Mouse (Mus musculus): ENCODE measurements at regions not wholly inside any gene's neighbourhood (a gene's known extent, or its start where the extent isn't known, plus 50 kb on each side); places are given as distances from the start of the nearest gene placed in this dataset.
A peak's percentile ranks its signal among the peaks of the same experiment; 100 is the strongest.

DNA sequence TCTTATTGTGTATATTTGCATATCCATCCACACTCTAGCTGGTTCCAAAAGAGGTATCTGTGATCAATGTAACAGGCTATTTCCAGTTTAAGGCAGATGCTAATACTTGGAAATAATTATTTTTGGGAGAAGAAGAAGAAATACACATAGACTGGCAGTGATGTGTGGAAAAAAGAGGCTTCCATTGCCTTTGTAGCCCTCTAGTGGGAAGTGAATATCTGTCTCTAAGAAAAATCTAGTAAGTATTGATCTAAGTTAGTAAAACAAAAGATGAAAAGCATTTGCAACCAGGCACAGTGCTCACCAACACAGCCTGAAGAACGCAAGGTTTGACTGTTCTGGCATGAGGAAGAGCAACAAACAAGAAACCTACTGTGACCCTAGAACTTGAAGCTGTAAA lies 488.9 kb upstream of the Crim1 start:
- no peak for DNase-seq

DNA sequence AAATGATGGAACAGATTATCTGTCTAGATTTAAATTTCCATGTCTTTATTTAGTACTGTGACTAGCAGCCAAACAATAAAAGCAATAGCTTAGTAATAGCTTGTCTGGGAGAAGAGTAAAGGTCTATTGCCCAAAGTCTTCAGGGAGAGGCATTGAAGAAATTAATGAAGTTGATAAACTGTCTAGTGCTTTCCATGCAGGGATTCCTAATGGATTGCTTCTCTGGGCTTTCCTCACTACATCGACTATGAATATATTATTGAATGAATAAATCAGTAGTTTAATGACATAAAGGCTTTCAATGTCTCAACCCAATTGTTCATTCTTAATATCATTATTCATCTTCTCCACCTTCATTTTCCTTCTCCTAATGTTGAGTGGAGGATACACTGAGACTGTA lies 487.9 kb upstream of the Crim1 start:
- DNase-seq: no peak

DNA sequence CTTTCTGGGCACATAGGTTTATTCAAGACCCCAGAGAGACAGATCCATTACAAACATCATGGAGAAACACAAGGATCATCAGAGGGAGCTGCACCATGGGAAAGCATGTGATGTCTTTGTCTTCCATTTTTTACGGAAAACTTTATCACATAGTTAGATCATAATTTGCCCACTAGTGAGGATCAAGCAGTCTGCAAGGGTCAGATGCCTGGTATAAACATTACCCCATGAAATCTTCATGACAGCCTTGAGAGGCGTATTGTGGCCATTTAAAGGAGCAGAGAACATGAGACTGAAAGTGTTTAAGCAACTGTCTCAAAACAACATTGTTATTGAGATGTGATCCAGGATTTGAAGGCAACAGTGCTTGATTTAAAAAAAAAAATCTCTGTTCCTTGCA lies 481.6 kb upstream of the Crim1 start:
- no peak for DNase-seq

DNA sequence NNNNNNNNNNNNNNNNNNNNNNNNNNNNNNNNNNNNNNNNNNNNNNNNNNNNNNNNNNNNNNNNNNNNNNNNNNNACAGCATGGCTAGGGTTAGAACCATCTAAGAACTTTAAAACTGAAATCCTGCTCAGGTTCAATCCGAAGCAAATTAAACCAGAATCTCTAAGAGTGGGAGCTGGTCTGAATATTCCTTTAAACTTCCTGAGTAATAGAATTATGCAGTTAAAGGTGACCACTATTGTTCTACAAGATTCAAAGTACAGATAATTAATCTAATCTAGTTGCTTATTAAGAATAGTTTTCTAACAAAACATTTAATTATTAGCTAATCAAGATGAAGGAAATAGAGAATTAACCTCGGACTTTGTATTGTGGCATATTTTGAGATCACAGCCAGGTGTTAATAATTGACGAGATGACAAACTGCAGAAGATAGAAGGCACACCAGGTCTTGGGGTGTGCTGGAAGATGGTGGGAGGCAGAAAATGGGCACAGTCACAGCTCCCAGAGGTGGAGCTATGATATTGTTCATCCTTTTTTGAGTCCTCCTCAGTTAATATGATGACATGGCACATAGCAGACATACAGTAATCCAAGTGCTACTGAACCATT lies 465.5 kb upstream of the Crim1 start:
- DNase-seq: peak; percentile 5 to 35
